In the genomic region with DNA sequence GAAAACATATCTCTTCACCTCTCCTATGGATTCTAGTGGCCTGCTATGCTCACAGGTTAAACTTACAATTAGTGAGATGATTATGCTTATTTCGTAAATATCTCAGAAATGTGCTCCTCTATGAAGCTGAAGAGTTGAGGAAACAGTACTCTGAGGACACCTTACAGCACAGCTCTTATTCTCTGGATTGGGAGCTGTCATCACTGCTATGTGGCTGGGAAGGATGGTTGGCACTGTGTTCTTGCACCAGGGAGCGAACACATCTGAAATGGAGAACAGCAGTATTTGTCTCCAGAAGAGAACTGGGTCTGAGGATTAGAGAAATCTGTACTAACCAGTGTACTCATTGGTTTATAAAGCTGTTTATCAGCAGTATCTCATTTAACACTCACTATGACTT, we compare ENCODE assay signal across 18 mouse cellular contexts.
"Had no signal": no experiment of that assay in that cellular context is flagged by ENCODE, and none has a peak within 500 bp of the region (broad histone marks: within the 10 kb centered on the region; RNA-seq: fewer than 3 reads in every experiment).

No protein-coding gene starts in this region.

- H3K4me3 ChIP-seq: left cerebral cortex, adult 2 months; megakaryocyte, embryonic 14.5 days; midbrain, embryonic 10.5 days; midbrain, embryonic 13.5 days; myocyte; neural tube, embryonic 13.5 days had no signal

- H3K27ac ChIP-seq: kidney, postnatal 0 days; left cerebral cortex, adult 2 months; liver, embryonic 14.5 days; midbrain, embryonic 10.5 days; midbrain, embryonic 13.5 days; neural tube, embryonic 13.5 days had no signal

- DNase-seq: kidney, postnatal 36 days; layer of hippocampus, postnatal 36 days; liver, postnatal 0 days; lung, embryonic 14.5 days; retina, postnatal 1 day; right cerebral cortex, postnatal 25 days; thymus, adult 18-20 months; thymus, postnatal 36 days had no signal

- H3K27me3 ChIP-seq: megakaryocyte, embryonic 14.5 days; midbrain, embryonic 13.5 days; neural tube, embryonic 13.5 days had no signal

- H3K4me1 ChIP-seq: midbrain, embryonic 10.5 days; midbrain, embryonic 13.5 days; neural tube, embryonic 13.5 days had no signal

- H3K4me2 ChIP-seq: liver, embryonic 11.5 days; lung, embryonic 14.5 days; midbrain, embryonic 13.5 days; neural tube, embryonic 13.5 days had no signal

- ATAC-seq: liver, postnatal 0 days; midbrain, embryonic 13.5 days; midbrain, embryonic 16.5 days had no signal

- H3K9ac ChIP-seq: liver, embryonic 14.5 days; liver, postnatal 0 days; lung, embryonic 14.5 days; midbrain, embryonic 13.5 days; neural tube, embryonic 13.5 days had no signal

- H3K36me3 ChIP-seq: midbrain, embryonic 10.5 days; midbrain, embryonic 13.5 days; neural tube, embryonic 13.5 days had no signal

- H3K9me3 ChIP-seq: midbrain, embryonic 10.5 days; midbrain, embryonic 13.5 days; neural tube, embryonic 13.5 days had no signal
